Mouse (Mus musculus): Measurements from ENCODE around the gene Mlip. TPM values are rescaled to one million over a fixed set of nuclear protein-coding genes. Genes with fewer than 3 reads are reported as not detected.
"Not testable (repeated sequence)": the region's sequence is repeated elsewhere in the genome, so short reads cannot be mapped to it uniquely, and the experiment has no call there.

Mlip gene
- polyA plus RNA-seq, 1 experiment from 2014 or later = not detected

- in situ Hi-C loops (cut with MboI; ENCODE audit: low pct_unique_long_range_greater_than_20kb) = loop anchor here (5.0 kb wide), 2 partner anchors 389 to 994 kb away; no protein-coding TSS in a partner anchor
- TF ChIP-seq CTCF (IDR thresholded peaks at IDR 0.05) = peak; percentile 86
- H3K27me3 ChIP-seq = no peaks in the 10 kb centered on the region
- DNase-seq (ENCODE audit: low read depth, low spot score) = no peak
- ChIA-PET CTCF (interaction anchor here (0.8 to 2.1 kb wide), 3 partner anchors 10 to 1112 kb away, joined by 3 to 8 read pairs (median 4); no protein-coding TSS in a partner anchor), POLR2A (no interaction called here)
- ATAC-seq = peak; percentile 61
Measured at GRCm38 (mm10) chr9:77381565-77381964, 28.8 kb upstream of the Mlip start.

GRCm38 (mm10) chr9:77379625-77380024 is 26.9 kb upstream of the Mlip start:
- no peak for DNase-seq (ENCODE audit: low read depth, low spot score)
- ChIA-PET POLR2A (no interaction called here), CTCF (interaction anchor here (1.3 kb wide), 1 partner anchor 992 kb away, joined by 4 read pairs; no protein-coding TSS in a partner anchor)
- no peak for ATAC-seq
- peak; percentile 43 for TF ChIP-seq CTCF (IDR thresholded peaks at IDR 0.05)
- in situ Hi-C loops (cut with MboI; ENCODE audit: low pct_unique_long_range_greater_than_20kb) = loop anchor here (5.0 kb wide), 2 partner anchors 387 to 992 kb away; no protein-coding TSS in a partner anchor
- H3K27me3 ChIP-seq = no peaks in the 10 kb centered on the region

GRCm38 (mm10) chr9:77377696-77378095 is 24.9 kb upstream of the Mlip start:
- ChIA-PET POLR2A (no interaction called here), CTCF (interaction anchor here (0.9 to 1.0 kb wide), 2 partner anchors 385 to 387 kb away, joined by 3 read pairs; no protein-coding TSS in a partner anchor)
- TF ChIP-seq CTCF (IDR thresholded peaks at IDR 0.05) = no peak
- no peak for ATAC-seq
- no peaks in the 10 kb centered on the region for H3K27me3 ChIP-seq
- in situ Hi-C loops (cut with MboI; ENCODE audit: low pct_unique_long_range_greater_than_20kb) = no loop called here
- DNase-seq (ENCODE audit: low read depth, low spot score) = no peak

- DNase-seq (ENCODE audit: low read depth, low spot score) = no peak
- TF ChIP-seq CTCF (IDR thresholded peaks at IDR 0.05) = peak; percentile 68
- ChIA-PET POLR2A (no interaction called here), CTCF (interaction anchor here (0.9 to 1.1 kb wide), 3 partner anchors 11 to 386 kb away, joined by 3 read pairs; no protein-coding TSS in a partner anchor)
- in situ Hi-C loops (cut with MboI; ENCODE audit: low pct_unique_long_range_greater_than_20kb) = no loop called here
- peaks cover 3% of the 10 kb centered on the region for H3K27me3 ChIP-seq
- no peak for ATAC-seq
Measured at GRCm38 (mm10) chr9:77377082-77377481, 24.3 kb upstream of the Mlip start.

- ChIA-PET POLR2A (no interaction called here), CTCF (interaction anchor here (1.1 kb wide), 1 partner anchor 10 kb away, joined by 3 read pairs; no protein-coding TSS in a partner anchor)
- DNase-seq (ENCODE audit: low read depth, low spot score) (no peak), ATAC-seq (no peak)
- in situ Hi-C loops (cut with MboI; ENCODE audit: low pct_unique_long_range_greater_than_20kb) = no loop called here
- no peak for TF ChIP-seq CTCF (IDR thresholded peaks at IDR 0.05)
- H3K27me3 ChIP-seq = peaks cover 3% of the 10 kb centered on the region
Measured at GRCm38 (mm10) chr9:77376561-77376960, 23.8 kb upstream of the Mlip start.

- in situ Hi-C loops (cut with MboI; ENCODE audit: low pct_unique_long_range_greater_than_20kb) = loop anchor here (25.0 kb wide), 2 partner anchors 708 to 1108 kb away; no protein-coding TSS in a partner anchor
- ChIA-PET POLR2A (no interaction called here), CTCF (no interaction called here)
- H3K27me3 ChIP-seq = peaks cover 3% of the 10 kb centered on the region
- DNase-seq (ENCODE audit: low read depth, low spot score) (no peak), ATAC-seq (no peak)
- TF ChIP-seq CTCF (IDR thresholded peaks at IDR 0.05) = no peak
Measured at GRCm38 (mm10) chr9:77370706-77371105, 17.9 kb upstream of the Mlip start.

- POLR2A ChIA-PET = no interaction called here
- no peak for TF ChIP-seq CTCF (IDR thresholded peaks at IDR 0.05)
- peaks cover 3% of the 10 kb centered on the region for H3K27me3 ChIP-seq
- CTCF ChIA-PET = no interaction called here
- in situ Hi-C loops (cut with MboI; ENCODE audit: low pct_unique_long_range_greater_than_20kb) = loop anchor here (25.0 kb wide), 2 partner anchors 707 to 1107 kb away; no protein-coding TSS in a partner anchor
- ATAC-seq (no peak), DNase-seq (ENCODE audit: low read depth, low spot score) (no peak)
Measured at GRCm38 (mm10) chr9:77369262-77369661, 16.5 kb upstream of the Mlip start.

- ATAC-seq; H3K27me3 ChIP-seq; POLR2A ChIA-PET; CTCF ChIA-PET; DNase-seq (ENCODE audit: low read depth, low spot score): not testable (repeated sequence)
- in situ Hi-C loops (cut with MboI; ENCODE audit: low pct_unique_long_range_greater_than_20kb) = loop anchor here (25.0 kb wide), 2 partner anchors 702 to 1102 kb away; no protein-coding TSS in a partner anchor
Measured at GRCm38 (mm10) chr9:77364681-77365080, 11.9 kb upstream of the Mlip start.

GRCm38 (mm10) chr9:77362906-77363305 is 10.1 kb upstream of the Mlip start:
- no peak for TF ChIP-seq CTCF (IDR thresholded peaks at IDR 0.05)
- CTCF ChIA-PET = no interaction called here
- DNase-seq (ENCODE audit: low read depth, low spot score) = no peak
- POLR2A ChIA-PET = no interaction called here
- in situ Hi-C loops (cut with MboI; ENCODE audit: low pct_unique_long_range_greater_than_20kb) = loop anchor here (25.0 kb wide), 2 partner anchors 701 to 1101 kb away; no protein-coding TSS in a partner anchor
- no peaks in the 10 kb centered on the region for H3K27me3 ChIP-seq
- ATAC-seq = no peak

GRCm38 (mm10) chr9:77360654-77361053 is 7.9 kb upstream of the Mlip start:
- CTCF ChIA-PET = no interaction called here
- H3K27me3 ChIP-seq = no peaks in the 10 kb centered on the region
- POLR2A ChIA-PET = no interaction called here
- in situ Hi-C loops (cut with MboI; ENCODE audit: low pct_unique_long_range_greater_than_20kb) = loop anchor here (25.0 kb wide), 2 partner anchors 698 to 1098 kb away; no protein-coding TSS in a partner anchor
- DNase-seq (ENCODE audit: low read depth, low spot score) (no peak), ATAC-seq (no peak)
- no peak for TF ChIP-seq CTCF (IDR thresholded peaks at IDR 0.05)

- ChIA-PET POLR2A (no interaction called here), CTCF (interaction anchor here (1.2 kb wide), 1 partner anchor 36 kb away, joined by 4 read pairs; no protein-coding TSS in a partner anchor)
- in situ Hi-C loops (cut with MboI; ENCODE audit: low pct_unique_long_range_greater_than_20kb) = loop anchor here (25.0 kb wide), 2 partner anchors 697 to 1097 kb away; no protein-coding TSS in a partner anchor
- no peak for TF ChIP-seq CTCF (IDR thresholded peaks at IDR 0.05)
- no peaks in the 10 kb centered on the region for H3K27me3 ChIP-seq
- no peak for ATAC-seq
- no peak for DNase-seq (ENCODE audit: low read depth, low spot score)
Measured at GRCm38 (mm10) chr9:77359278-77359973, 6.7 kb upstream of the Mlip start.
